Mouse (Mus musculus): ENCODE measurements at regions not wholly inside any gene's neighbourhood (a gene's known extent, or its start where the extent isn't known, plus 50 kb on each side); places are given as distances from the start of the nearest gene placed in this dataset.

- no peak overlapping the region for H3K27ac ChIP-seq
- H3K4me1 ChIP-seq: peaks cover 4% of the 10 kb centered on the region; the same call in 1 of the 2 replicates
- H3K4me2 ChIP-seq: no peak overlapping the region
- no peaks in the 10 kb centered on the region for H3K27me3 ChIP-seq (replicated peaks)
- H3K36me3 ChIP-seq: no peaks in the 10 kb centered on the region
- ATAC-seq (ENCODE audit: insufficient read depth, low FRiP score, low read depth): no peak
- H3K9me3 ChIP-seq: no peaks in the 10 kb centered on the region
- whole genome bisulfite sequencing: 77% methylated on average over 8 of the region's 8 CpGs
- no peak overlapping the region for H3K9ac ChIP-seq
- H3K4me3 ChIP-seq (replicated peaks): no peak overlapping the region
These were observed 55.5 kb upstream of the Ssx2ip start for GRCm38 (mm10) chr3:146348921-146349320.

DNA sequence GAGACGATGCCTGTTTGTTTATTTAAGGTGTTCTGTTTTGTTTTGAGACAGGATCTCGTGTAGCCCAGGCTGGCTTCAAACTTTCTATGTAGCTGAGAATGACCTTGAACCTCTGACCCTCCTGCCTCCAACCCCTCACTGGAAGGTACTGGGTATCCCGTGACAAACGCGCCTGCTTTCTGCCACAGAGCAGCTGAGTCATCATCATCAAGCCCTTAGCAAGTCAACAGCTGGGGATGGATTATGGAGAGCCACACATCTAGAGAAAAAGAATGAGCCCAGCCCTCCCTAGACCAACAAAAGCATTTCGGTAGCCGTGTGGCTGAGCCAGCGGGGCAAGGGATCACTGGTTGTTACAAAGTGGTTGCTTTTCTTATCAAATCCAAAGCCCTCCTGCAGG lies 55.0 kb upstream of the Ssx2ip start:
- Histone ChIP-seq H3K27ac (no peak overlapping the region), H3K36me3 (no peaks in the 10 kb centered on the region), H3K9me3 (no peaks in the 10 kb centered on the region), H3K27me3 (replicated peaks) (no peaks in the 10 kb centered on the region), H3K9ac (no peak overlapping the region), H3K4me2 (no peak overlapping the region), H3K4me1 (peaks cover 4% of the 10 kb centered on the region; the same call in 1 of the 2 replicates), H3K4me3 (replicated peaks) (no peak overlapping the region)
- WGBS: 50% methylated on average over 8 of the region's 8 CpGs
- ATAC-seq (ENCODE audit: insufficient read depth, low FRiP score, low read depth): no peak

DNA sequence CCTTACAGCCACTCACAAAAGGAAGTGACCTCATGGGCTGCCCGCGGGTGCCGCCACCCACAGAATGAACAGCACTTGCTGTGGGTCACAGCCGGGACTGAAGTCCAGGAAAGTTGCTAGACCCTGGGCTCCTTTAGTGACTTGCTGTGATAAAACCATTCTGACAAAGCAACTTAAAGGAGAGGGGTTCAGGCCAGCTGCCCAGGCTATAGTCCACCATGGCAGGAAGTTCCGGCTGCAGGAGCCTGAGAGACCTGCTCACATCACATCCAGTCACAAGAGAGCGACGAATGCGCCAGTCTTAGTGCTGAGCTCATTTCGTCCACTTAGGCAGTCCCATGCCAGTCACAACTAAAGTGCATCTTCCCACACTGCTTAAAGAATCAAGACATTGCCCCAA lies 54.3 kb upstream of the Ssx2ip start:
- Histone ChIP-seq H3K9me3 (no peaks in the 10 kb centered on the region), H3K27me3 (replicated peaks) (no peaks in the 10 kb centered on the region), H3K27ac (no peak overlapping the region), H3K4me2 (no peak overlapping the region), H3K36me3 (no peaks in the 10 kb centered on the region), H3K9ac (no peak overlapping the region), H3K4me1 (peaks cover 4% of the 10 kb centered on the region; the same call in 1 of the 2 replicates), H3K4me3 (replicated peaks) (no peak overlapping the region)
- WGBS: 87% methylated on average over 9 of the region's 9 CpGs
- no peak for ATAC-seq (ENCODE audit: insufficient read depth, low FRiP score, low read depth)

- no peak overlapping the region for H3K4me3 ChIP-seq (replicated peaks)
- H3K4me2 ChIP-seq: no peak overlapping the region
- no peaks in the 10 kb centered on the region for H3K36me3 ChIP-seq
- no peak overlapping the region for H3K27ac ChIP-seq
- H3K27me3 ChIP-seq (replicated peaks): no peaks in the 10 kb centered on the region
- no peaks in the 10 kb centered on the region for H3K4me1 ChIP-seq
- 92% methylated on average over 1 of the region's 1 CpGs for WGBS
- no peaks in the 10 kb centered on the region for H3K9me3 ChIP-seq
- no peak overlapping the region for H3K9ac ChIP-seq
- no peak for ATAC-seq (ENCODE audit: insufficient read depth, low FRiP score, low read depth)
These were observed 53.0 kb upstream of the Ssx2ip start for GRCm38 (mm10) chr3:146351468-146351867.

DNA sequence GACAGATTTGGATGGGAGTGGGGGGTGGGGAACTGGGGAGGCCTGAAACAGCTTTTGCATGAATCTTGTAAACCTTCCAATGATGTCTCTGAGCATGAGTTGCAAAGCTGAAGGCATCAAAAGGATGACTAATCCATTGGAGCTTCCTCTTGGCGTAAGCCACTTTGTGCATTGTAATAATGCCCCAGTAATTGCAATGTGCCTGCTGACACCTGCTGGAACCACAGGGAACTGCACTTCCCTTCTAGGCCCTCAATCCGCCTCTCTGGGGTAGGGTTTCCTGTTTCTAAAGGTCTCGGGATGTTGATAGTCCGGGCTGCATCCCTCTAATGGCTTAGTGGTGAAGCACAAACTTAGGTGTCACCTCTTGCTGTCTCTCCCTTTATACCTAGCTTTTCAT lies 52.3 kb upstream of the Ssx2ip start:
- H3K27me3 ChIP-seq (replicated peaks): no peaks in the 10 kb centered on the region
- no peaks in the 10 kb centered on the region for H3K4me1 ChIP-seq
- no peak for ATAC-seq (ENCODE audit: insufficient read depth, low FRiP score, low read depth)
- no peak overlapping the region for H3K4me2 ChIP-seq
- no peaks in the 10 kb centered on the region for H3K9me3 ChIP-seq
- H3K4me3 ChIP-seq (replicated peaks): no peak overlapping the region
- H3K9ac ChIP-seq: no peak overlapping the region
- no peak overlapping the region for H3K27ac ChIP-seq
- 77% methylated on average over 4 of the region's 4 CpGs for WGBS
- no peaks in the 10 kb centered on the region for H3K36me3 ChIP-seq

GRCm38 (mm10) chr3:146353961-146354360 lies 50.5 kb upstream of the Ssx2ip start:
- no peaks in the 10 kb centered on the region for H3K9me3 ChIP-seq
- WGBS: 91% methylated on average over 4 of the region's 4 CpGs
- no peak overlapping the region for H3K9ac ChIP-seq
- no peak overlapping the region for H3K4me3 ChIP-seq (replicated peaks)
- ATAC-seq (ENCODE audit: insufficient read depth, low FRiP score, low read depth): no peak
- H3K4me2 ChIP-seq: no peak overlapping the region
- H3K27me3 ChIP-seq (replicated peaks): no peaks in the 10 kb centered on the region
- no peaks in the 10 kb centered on the region for H3K36me3 ChIP-seq
- H3K27ac ChIP-seq: no peak overlapping the region
- no peaks in the 10 kb centered on the region for H3K4me1 ChIP-seq
